In the genomic region with DNA sequence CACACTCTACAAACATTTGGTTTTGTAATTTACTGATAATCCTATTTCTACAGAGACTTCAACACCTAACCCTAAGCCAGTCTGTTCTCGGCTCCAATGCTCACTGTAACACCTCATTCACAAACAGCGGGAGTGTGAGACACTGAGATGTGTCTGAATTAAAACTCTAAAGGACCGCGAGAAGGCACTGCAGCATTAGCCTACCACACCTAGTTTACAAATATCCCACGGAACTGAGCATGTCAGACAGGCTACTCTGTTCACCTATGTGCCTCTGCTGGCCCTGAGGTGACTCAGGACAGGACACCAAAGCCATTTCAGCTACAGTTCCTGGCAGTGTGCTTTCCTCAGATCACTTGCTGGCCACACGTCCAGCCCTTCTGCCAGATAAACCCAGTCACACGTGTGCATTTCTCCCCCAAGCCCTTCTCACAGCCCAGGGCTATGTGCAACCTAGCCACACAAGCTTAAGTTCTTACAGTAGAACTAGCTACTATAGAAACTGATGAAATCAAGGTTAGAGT, we compare ENCODE assay signal across 14 mouse cellular contexts.
A peak's percentile ranks its signal among the peaks of the same experiment; 100 is the strongest.
DNase-seq lines count a peak whose midpoint lies in the region; ATAC-seq and TF ChIP-seq lines count a peak whose summit lies in the region.
"Had no signal": no experiment of that assay in that cellular context is flagged by ENCODE, and none has a peak within 500 bp of the region (broad histone marks: within the 10 kb centered on the region; RNA-seq: fewer than 3 reads in every experiment).

No protein-coding gene starts in this region.

- H3K36me3 ChIP-seq in heart, embryonic 13.5 days, result peaks cover 7% of the 10 kb centered on the region; the same call in 1 of the 2 replicates
- H3K36me3 ChIP-seq in heart, embryonic 12.5 days, result peaks cover 4% of the 10 kb centered on the region
- 0 out of 2 replicates have a peak, but pooled peaks cover 3% of the 10 kb centered on the region for H3K36me3 ChIP-seq in heart, postnatal 0 days (replicated peaks; ENCODE audit: control insufficient read depth, insufficient read depth, low read length)
- no peaks in the 10 kb centered on the region for H3K36me3 ChIP-seq in thymus, adult 2 months (ENCODE audit: control insufficient read depth, insufficient read depth, low read length)

- WGBS in heart, embryonic 13.5 days, result 29% methylated on average over 7 of the region's 7 CpGs
- 31% methylated on average over 7 of the region's 7 CpGs for WGBS in heart, embryonic 12.5 days
- 34% methylated on average over 7 of the region's 7 CpGs for WGBS in heart, postnatal 0 days
- 85% methylated on average over 7 of the region's 7 CpGs for whole genome bisulfite sequencing in thymus, adult 2 months

- no peak overlapping the region for H3K4me2 ChIP-seq in heart, embryonic 13.5 days
- no peak overlapping the region for H3K4me2 ChIP-seq in heart, embryonic 12.5 days
- H3K4me2 ChIP-seq in heart, postnatal 0 days (ENCODE audit: low read depth, low read length), result no peak overlapping the region
- H3K4me2 ChIP-seq: hindbrain, embryonic 14.5 days; midbrain, embryonic 12.5 days had no signal

- H3K27me3 ChIP-seq in heart, embryonic 13.5 days (replicated peaks), result no peaks in the 10 kb centered on the region
- no peaks in the 10 kb centered on the region for H3K27me3 ChIP-seq in heart, embryonic 12.5 days (replicated peaks)
- no peaks in the 10 kb centered on the region for H3K27me3 ChIP-seq in heart, postnatal 0 days (ENCODE audit: control insufficient read depth, insufficient read depth, low read length)
- H3K27me3 ChIP-seq in thymus, adult 2 months (ENCODE audit: control insufficient read depth, insufficient read depth, low read length), result no peaks in the 10 kb centered on the region
- H3K27me3 ChIP-seq: midbrain, embryonic 12.5 days had no signal

- peak overlapping the region; percentile 15; the same call in 1 of the 2 replicates for H3K27ac ChIP-seq in heart, embryonic 13.5 days (replicated peaks)
- H3K27ac ChIP-seq in heart, embryonic 12.5 days (ENCODE audit: poor library complexity, severe bottlenecking), result no peak overlapping the region
- H3K27ac ChIP-seq in heart, postnatal 0 days (ENCODE audit: low read depth), result peak overlapping the region; percentile 53
- no peak overlapping the region for H3K27ac ChIP-seq in thymus, adult 2 months (ENCODE audit: control insufficient read depth, insufficient read depth, low read length)
- H3K27ac ChIP-seq: hindbrain, embryonic 14.5 days had no signal

- DNase-seq in cerebellum, postnatal 14 days, result peak; percentile 36 to 41
- no peak for DNase-seq in cerebellum, postnatal 4 days (ENCODE audit: low spot score in 2 of 2)
- peak; percentile 46 for DNase-seq in brain, embryonic 14.5 days (ENCODE audit: low read depth)
- no peak for DNase-seq in heart, postnatal 0 days (ENCODE audit: low spot score)
- no peak for DNase-seq in urinary bladder, adult 18-20 months (ENCODE audit: low spot score in 2 of 2)
- no peak for DNase-seq in thymus, adult 2 months
- DNase-seq: kidney, adult 9 months; lung, postnatal 14 days; retina, postnatal 1 day; thymus, postnatal 14 days had no signal

- 0 out of 2 replicates have a peak overlapping the region, but pooled peaks have one; percentile 33 for H3K9ac ChIP-seq in heart, embryonic 13.5 days
- H3K9ac ChIP-seq in heart, embryonic 12.5 days, result no peak overlapping the region
- no peak overlapping the region for H3K9ac ChIP-seq in heart, postnatal 0 days (replicated peaks; ENCODE audit: low read depth, low read length)
- H3K9ac ChIP-seq: hindbrain, embryonic 14.5 days; midbrain, embryonic 12.5 days had no signal

- no peak for ATAC-seq in heart, embryonic 13.5 days (ENCODE audit: extremely low read depth, insufficient number of reproducible peaks, low FRiP score, low TSS enrichment)
- ATAC-seq in heart, embryonic 12.5 days (ENCODE audit: insufficient number of reproducible peaks, low FRiP score), result no peak
- ATAC-seq in heart, postnatal 0 days (ENCODE audit: insufficient read depth, low read depth), result peak; percentile 47; the same call in 1 of the 2 replicates

- no peak overlapping the region for H3K4me3 ChIP-seq in heart, embryonic 13.5 days
- H3K4me3 ChIP-seq in heart, embryonic 12.5 days, result no peak overlapping the region
- H3K4me3 ChIP-seq in heart, postnatal 0 days (ENCODE audit: low read depth, low read length), result no peak overlapping the region
- H3K4me3 ChIP-seq in thymus, adult 2 months (ENCODE audit: control insufficient read depth, insufficient read depth, low read length), result no peak overlapping the region
- H3K4me3 ChIP-seq: midbrain, embryonic 12.5 days had no signal

- no peak for TF ChIP-seq EP300 in heart, postnatal 0 days (IDR thresholded peaks at IDR 0.05; ENCODE audit: low read depth)

- no peak for TF ChIP-seq POLR2A in brain, embryonic 14.5 days (IDR thresholded peaks at IDR 0.05; ENCODE audit: borderline replicate concordance, extremely low read depth, insufficient read depth, insufficient read length, poor library complexity, severe bottlenecking)
- TF ChIP-seq POLR2A in thymus, adult 2 months (IDR thresholded peaks at IDR 0.05; ENCODE audit: control insufficient read depth, extremely low read depth, insufficient read depth, low read length, poor library complexity), result no peak

- H3K4me1 ChIP-seq in heart, embryonic 13.5 days, result peaks cover 25% of the 10 kb centered on the region
- H3K4me1 ChIP-seq in heart, embryonic 12.5 days (replicated peaks), result peaks cover 19% of the 10 kb centered on the region
- H3K4me1 ChIP-seq in heart, postnatal 0 days (ENCODE audit: control insufficient read depth, insufficient read depth), result peaks cover 4% of the 10 kb centered on the region; the same call in 1 of the 2 replicates
- no peaks in the 10 kb centered on the region for H3K4me1 ChIP-seq in thymus, adult 2 months (replicated peaks; ENCODE audit: control insufficient read depth, insufficient read depth, low read length)

- TF ChIP-seq CTCF in brain, embryonic 14.5 days (IDR thresholded peaks at IDR 0.05; ENCODE audit: borderline replicate concordance, extremely low read depth, insufficient read depth, insufficient read length), result no peak
- peak; percentile 27; the same call in 1 of the 2 replicates for TF ChIP-seq CTCF in heart, postnatal 0 days (IDR thresholded peaks at IDR 0.05; ENCODE audit: low read depth)
- TF ChIP-seq CTCF in thymus, adult 2 months (IDR thresholded peaks at IDR 0.05; ENCODE audit: borderline replicate concordance, control insufficient read depth, extremely low read depth, insufficient read depth, low read length, poor library complexity), result no peak

- H3K9me3 ChIP-seq in heart, embryonic 13.5 days, result no peaks in the 10 kb centered on the region
- no peaks in the 10 kb centered on the region for H3K9me3 ChIP-seq in heart, embryonic 12.5 days (replicated peaks)
- no peaks in the 10 kb centered on the region for H3K9me3 ChIP-seq in heart, postnatal 0 days (replicated peaks; ENCODE audit: control insufficient read depth, low read length)
- H3K9me3 ChIP-seq: midbrain, embryonic 12.5 days had no signal

Comparison
In these comparisons a context has a peak if more than half of its experiments do, and no peak if none do; other contexts are left out.
1. DNase-seq: peak in cerebellum, postnatal 14 days (2 of 2) and brain, embryonic 14.5 days (single experiment); none in cerebellum, postnatal 4 days (0 of 2), heart, postnatal 0 days (single experiment), urinary bladder, adult 18-20 months (0 of 2) and thymus, adult 2 months (single experiment).
2. H3K27ac ChIP-seq: peak in heart, embryonic 13.5 days (single experiment) and heart, postnatal 0 days (single experiment); none in heart, embryonic 12.5 days (single experiment) and thymus, adult 2 months (single experiment).